Mouse (Mus musculus): Measurements from ENCODE around the gene Gm45716.
"Not testable (repeated sequence)": the region's sequence is repeated elsewhere in the genome, so short reads cannot be mapped to it uniquely, and the experiment has no call there.

Gene Gm45716

GRCm38 (mm10) chr11:90251923-90252322 is 64.4 kb downstream of the Gm45716 start:
- no peak for DNase-seq

DNA sequence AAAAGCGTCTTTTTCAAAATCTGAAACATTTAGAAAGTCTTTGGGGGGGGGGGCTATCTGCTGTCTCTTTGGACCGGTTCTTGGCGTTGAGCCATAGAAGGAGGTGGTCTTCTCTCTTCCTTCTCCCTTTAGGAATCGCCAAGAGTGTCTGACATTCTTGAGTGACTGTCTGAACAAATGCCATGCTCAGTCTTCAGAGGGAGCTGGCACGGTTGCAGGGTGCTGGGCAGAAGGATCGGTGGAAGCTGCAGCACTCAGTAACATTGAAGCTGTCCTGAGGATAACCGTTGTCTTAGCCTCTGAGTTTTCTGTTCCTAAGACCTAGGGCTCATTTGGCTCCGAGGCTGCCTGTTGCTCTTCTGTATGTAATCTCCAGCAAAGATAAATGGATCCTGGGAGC is 64.9 kb downstream of the Gm45716 start:
- peak; percentile 27 to 42 for DNase-seq

GRCm38 (mm10) chr11:90254536-90254935 is 67.1 kb downstream of the Gm45716 start:
- DNase-seq: no peak

DNA sequence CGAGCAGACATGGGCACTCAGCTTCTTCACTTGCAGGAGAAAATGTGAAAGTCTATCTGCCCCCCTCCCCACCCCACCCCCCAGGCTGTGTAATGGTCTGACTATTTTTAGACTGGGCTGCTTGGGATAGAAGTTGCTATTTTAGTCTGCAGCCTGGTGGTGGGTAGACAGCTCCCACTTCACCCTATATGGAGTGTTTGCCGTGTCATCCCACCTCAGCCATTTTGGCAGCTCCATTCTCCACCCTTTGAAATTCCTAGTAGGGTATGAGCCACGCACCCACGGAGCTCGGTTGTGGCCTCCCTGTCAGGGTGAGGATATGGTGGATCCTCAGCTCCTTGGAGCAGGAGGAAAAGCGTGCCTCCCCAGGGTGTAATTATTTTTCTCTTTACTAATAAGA is 68.2 kb downstream of the Gm45716 start:
- DNase-seq: no peak

DNA sequence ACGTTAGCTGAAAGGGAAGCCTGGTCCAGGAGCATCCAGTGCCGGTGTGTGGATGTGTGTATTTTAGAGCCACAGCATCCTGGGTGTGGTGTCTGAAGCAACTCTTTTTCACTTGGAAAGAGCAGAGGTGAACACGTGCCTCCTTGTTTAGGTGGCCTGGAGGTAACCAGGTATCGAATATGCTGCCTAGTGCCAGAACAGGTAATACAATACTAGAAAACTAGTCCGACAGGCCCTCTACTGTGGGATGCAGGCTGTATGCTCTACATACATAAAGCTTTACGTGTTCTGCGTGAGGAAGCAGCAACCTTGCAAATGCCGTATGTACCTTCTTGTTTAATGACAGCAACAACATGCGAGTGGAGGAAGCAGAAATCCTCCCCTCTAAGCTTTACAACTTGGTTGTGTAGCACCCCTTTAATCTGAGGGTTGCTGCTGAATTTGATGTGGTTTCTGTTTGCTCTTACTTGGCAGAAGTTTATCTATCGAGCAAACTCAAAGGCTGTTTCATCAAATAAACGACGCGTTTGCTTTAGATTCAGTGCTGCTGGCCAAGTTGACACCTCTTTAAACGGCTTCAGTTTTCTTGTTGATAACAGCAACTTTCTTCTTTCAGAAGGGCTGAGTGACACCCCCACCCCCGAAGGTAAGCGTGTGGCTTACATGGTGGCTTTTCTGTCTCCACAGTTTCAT is 69.5 kb downstream of the Gm45716 start:
- no peak for DNase-seq

DNA sequence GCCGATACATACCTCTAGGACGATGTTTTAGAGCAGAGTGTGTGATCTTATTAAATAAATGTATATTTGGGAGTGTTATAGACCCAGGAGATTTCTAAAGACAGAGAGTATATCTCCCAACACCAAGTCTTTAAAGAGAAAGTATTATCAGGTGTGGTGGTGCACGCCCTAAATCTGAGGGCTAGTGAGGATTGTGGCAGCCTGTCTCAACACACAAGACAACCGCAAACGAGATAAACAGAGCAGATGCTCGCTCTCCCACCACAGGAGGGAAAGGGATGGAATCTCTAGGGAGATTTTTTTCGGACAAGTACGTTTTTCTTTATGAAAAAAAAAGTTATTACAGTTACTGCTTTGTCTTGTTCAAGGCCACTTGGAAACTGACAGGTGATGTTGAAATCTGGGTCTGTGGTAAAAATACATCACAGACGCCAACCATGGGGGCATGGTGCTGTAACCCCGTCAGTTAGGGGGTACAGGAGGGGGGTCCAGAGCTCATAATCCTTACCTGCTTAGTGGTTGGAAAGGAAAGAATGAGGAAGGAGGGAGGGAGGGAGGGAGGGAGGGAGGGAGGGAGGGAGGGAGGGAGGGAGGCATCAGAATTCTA is 70.9 kb downstream of the Gm45716 start:
- DNase-seq: no peak

- DNase-seq: peak in 1 of 2 experiments; percentile 46
Observed at GRCm38 (mm10) chr11:90259071-90259470, 71.6 kb downstream of the Gm45716 start.

DNA sequence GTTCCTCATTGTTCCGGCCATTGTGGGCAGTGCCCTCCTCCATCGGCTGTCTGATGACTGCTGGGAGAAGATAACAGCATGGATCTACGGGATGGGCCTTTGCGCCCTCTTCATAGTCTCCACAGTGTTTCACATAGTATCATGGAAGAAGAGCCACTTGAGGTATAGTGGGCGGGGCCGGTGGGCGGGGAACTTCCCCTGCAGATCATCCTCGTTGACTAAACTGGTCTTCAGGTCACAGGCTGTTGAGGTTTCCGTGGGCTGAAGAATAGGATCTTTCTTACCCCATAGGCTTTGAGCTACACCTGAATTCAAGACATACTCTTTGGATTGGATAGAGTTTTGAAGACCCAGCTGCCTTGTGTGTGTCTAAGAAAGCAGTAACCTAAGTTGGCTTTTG is 72.3 kb downstream of the Gm45716 start:
- DNase-seq: no peak

DNA sequence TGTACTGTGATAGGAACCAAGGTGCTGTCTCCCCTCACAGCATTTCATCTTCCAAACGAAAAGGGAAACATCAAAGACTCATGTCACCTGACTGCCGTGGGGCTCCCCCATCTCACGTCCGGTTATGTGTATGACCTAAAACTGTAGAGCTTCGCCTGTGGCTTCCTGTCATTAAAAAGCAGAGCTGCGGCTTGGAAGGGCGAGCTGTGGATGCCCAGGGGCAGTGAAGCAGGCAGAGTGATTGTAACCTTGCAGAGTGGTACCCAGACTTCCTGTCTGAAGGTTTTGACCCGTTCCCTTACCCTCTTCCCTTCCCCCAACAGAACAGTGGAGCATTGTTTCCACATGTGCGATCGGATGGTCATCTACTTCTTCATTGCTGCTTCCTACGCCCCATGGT is 76.7 kb downstream of the Gm45716 start:
- DNase-seq: no peak

- DNase-seq: no peak
Observed at GRCm38 (mm10) chr11:90265581-90265980, 78.1 kb downstream of the Gm45716 start.

DNA sequence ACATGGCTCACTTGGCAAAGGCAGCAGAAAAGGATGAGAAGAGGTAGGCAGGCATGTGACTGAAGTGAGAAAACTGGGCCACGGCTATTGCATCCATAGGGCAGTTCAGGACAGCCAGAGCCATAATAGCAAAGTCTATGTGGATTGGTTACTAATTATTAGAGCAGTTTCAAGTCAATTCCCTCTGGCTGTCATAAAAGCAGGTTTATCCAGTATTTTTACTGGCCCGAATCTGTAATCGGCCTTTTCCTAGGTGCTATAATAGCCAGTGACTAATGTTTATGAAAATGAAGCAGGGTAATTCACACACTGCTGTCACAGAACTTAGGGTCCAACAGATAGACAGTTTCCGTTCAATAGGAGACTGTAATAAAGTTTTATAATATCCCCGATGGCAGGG is 81.5 kb downstream of the Gm45716 start:
- peak; percentile 33 to 76 for DNase-seq

DNA sequence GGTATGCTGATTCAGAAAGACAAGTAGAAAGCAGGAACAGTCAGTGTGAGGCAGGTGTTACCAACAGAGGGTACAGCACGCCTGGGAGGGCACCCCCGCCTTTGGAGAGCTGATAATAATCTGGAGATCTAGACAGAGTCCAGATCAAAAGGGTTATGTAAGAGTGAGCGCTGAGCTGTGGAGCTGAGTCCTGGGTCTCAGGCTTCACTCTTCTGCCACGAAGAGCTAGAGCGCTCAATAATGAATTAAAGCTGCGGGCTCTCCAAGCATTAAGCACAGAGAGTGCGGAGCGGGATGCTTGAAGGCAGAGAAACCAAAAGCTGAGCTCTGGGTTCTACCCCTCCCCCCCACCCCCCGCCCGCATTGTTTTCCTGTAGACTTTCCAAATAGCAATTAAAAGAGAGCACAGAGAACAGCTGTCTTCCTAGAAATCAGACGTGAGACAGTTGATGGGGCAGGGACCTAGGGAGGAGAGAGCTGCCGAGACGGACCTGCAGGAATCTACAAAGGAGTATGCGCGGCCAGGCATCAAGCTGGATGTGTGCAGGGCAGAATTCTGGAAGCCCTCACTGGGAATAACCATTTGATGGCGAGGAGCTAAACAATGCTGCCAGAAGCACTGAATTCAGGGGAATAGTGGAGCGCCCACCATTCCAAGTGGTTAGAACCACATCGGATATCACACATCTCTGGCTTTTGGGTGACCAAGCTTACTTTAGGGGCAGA is 82.1 kb downstream of the Gm45716 start:
- DNase-seq: peak; percentile 32 to 76

GRCm38 (mm10) chr11:90270132-90270877 is 82.8 kb downstream of the Gm45716 start:
- no peak for DNase-seq

DNA sequence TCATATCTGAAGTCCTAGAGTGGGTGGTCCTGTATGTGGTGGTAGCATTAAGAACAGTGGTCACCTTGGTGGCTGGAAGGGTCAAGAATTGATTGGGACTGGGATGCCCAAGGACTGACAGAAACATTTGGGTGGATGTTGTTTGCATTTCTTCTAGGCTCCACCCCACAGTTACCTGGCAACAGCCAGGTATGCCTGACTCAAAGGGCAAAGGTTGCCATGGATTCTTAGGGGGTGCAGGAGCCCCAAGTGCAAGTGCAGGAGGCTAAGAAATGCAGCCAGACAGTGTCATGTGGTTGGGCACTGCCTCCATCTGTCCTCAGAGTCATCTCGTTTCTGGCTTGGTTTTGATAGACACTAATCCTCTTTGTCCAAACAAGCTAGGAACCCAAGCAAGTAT is 86.7 kb downstream of the Gm45716 start:
- DNase-seq: no peak

- DNase-seq: peak; percentile 26 to 48
Observed at GRCm38 (mm10) chr11:90275663-90276062, 88.2 kb downstream of the Gm45716 start.

DNA sequence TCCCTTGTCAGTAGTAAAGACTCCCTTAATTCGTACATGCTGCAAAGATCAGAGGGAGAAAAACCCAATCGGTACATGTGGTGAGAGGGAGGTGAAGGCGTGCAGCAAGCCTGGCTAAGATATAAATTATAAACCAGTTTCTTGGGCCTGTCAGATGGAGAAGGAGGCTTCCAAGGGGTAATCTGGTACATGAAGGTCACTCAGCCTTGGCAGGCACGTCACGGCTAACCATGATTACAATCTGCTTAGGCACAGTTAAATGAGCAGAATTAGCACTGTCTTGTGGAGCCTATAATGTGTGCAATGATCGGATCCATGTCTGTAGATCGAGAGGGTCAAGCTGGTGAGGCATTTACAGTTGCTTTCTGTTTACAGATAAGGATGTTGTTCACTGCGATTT is 88.7 kb downstream of the Gm45716 start:
- DNase-seq: no peak

DNA sequence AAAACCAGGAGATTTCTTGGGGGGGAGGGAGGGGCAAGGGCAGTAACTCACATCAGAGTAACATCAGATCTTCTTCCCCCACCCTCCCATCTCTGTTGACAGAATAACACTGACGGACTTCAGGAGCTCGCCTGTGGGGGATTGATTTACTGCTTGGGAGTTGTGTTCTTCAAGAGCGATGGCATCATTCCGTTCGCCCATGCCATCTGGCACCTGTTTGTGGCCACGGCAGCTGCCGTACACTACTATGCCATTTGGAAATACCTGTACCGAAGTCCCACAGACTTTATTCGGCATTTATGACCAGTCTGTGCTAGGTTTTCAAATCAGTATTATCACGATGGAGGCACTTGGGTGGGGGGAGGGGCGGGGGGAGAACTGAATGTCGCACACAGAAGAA is 89.1 kb downstream of the Gm45716 start:
- no peak for DNase-seq

DNA sequence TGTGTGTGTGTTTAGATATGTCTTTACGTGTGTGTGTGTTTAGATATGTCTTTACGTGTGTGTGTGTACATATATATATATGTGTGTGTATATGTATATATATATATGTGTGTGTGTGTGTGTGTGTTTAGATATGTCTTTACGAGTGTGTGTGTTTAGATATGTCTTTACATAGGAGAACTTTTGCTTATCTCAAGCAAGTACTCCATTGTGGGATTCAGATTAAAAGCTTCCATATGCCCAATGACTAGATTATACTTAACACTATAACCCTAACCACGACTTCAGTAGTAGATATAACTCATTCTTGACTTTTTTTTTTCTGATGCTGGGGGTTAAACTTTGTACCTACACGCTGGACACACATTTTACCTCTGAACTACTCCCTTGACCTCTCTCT is 92.6 kb downstream of the Gm45716 start:
- no peak for DNase-seq

DNA sequence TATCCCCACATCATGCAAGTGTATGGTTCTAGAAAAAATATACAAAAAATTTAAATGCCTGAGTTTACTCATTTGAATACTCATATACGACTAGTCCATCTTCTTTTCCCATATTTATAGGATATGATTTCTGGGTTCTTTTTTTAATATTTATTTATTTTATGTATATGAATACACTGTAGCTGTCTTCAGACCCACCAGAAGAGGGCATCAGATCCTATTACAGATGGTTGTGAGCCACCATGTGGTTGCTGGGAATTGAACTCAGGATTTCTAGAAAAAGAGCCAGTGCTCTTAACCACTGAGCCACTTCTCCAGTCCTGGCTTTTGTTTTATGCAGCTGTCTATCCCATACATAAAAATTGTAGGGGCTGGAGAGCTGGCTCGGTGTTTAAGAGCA is 94.5 kb downstream of the Gm45716 start:
- DNase-seq: not testable (repeated sequence)

DNA sequence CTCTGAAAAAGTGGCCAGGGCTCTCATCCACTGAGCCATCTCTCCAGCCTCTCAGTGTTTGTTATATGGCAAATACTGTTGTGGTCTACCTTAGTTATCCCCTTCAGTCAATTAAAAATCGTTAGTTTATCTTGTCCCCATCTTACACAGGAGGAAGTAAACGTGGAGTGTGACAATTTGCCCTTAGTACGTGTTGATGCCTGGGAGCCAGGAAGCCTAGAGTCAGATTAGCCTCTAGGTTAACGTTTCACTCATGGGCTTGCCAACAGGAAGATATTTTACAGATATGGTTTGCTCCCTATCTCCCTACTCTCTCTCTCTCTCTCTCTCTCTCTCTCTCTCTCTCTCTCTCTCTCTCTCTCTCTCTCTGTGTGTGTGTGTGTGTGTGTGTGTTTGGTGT is 95.7 kb downstream of the Gm45716 start:
- no peak for DNase-seq

GRCm38 (mm10) chr11:90283601-90284000 is 96.1 kb downstream of the Gm45716 start:
- DNase-seq: no peak

DNA sequence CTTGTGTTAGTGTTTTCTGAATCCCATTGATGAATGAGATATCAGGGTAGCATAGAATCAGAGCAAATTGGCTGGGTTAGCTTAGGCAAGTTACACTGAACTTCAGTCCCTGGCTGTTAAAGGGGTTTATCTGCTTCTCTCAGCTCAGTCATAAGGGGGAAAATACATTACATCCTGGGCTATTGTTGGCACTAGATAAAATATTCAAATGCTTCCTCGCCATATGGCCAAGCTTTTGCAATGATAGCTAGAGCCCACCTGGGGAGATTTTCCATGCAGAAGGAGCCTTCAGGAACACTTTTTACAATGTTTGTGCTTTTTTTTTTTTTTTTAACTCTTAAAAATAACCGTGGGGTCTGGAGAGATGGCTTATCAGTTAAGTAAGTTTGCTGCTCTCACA is 96.6 kb downstream of the Gm45716 start:
- no peak for DNase-seq

- no peak for DNase-seq
Observed at GRCm38 (mm10) chr11:90284623-90285022, 97.1 kb downstream of the Gm45716 start.
